Mouse (Mus musculus) kidney, postnatal 4 days (tissue): ENCODE results near the gene Tmem106c.

Experiments
- DNase-seq, 2 experiments: peaks; one replicate each; pipeline ENCODE4 v3.0.0; 2021; ENCODE audit warnings: mixed read lengths in 2 of 2

Gene Tmem106c

DNA sequence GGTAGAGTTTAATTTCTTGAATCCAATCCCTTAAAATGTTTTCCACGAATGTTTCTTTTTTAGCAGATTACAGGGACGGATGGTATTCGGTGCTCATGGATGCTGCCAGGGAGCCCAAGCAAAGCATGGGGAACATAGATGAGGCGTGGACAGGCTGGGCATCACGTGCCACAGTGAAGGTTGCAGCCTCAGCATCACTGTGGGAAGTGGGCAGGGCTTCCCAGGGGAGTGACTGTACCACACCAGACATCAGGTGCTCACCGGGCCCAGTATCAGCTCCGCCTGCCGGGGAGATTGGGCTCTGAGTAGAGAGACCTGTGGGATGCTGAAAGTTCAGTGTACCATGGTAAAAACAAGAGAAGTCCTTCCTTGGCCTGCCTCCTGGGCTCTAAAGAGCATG, 9.3 kb upstream of the Tmem106c start:
- DNase-seq, result no peak

DNA sequence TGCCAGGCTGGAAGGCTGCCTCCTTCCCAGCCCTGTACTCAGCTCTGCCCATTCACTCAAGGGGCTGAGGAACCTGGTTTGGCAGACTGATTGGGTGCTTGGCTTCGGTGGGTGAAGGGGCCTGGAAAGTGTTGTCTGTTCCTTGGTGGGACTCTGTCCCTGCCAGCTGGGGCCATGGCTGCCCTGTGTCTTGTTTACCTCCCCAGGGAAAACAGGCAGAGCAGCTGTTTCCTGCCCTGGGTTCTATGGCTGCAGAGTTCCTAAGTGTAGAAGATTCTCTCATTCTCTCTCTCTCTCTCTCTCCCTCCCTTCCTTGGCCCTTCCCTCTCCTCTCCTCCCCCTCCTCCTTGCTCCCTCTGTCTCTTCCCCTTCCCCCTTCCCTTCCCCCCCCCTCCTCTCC, 8.7 kb upstream of the Tmem106c start:
- DNase-seq, result no peak

DNA sequence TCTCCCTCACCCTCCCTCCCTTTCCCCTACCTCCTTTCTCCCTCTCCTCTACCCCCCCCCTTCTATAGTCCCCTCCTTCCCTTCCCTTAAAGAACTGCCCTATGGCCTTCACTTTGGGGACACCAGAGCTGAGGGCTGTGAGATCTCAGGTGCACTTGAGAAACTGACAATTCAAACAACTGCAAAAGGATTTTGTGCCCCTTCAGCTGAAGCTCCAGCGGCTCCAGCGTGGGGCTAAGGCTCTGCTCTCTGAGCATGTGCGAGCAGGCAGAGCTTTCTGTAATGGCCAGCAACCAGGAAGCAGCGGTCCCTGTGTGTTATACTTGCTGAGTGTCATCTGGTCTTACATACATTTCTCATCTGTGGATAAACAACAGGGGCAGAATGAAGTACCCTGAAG, 8.3 kb upstream of the Tmem106c start:
- DNase-seq, result peak in 1 of 2 experiments; percentile 39

DNA sequence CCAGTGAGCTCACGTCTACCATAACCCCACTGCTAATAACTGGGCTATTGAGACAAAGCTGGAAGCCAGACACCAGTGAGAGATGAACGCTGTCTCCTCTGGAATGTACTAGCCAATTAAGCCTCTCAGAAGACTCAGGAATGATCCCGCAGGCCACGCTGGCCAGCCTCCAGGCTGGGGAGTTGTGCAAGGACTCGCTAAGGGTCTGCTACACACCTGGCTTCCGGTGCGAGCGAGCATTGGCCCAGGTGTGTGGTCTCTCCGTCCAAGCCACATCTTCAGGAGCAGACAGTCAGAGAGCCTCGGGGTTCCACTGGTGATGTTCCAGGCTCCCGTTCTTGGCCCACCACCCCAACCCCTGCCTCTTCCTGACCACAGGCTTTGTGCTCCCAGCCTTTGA, 7.6 kb upstream of the Tmem106c start:
- no peak for DNase-seq

DNA sequence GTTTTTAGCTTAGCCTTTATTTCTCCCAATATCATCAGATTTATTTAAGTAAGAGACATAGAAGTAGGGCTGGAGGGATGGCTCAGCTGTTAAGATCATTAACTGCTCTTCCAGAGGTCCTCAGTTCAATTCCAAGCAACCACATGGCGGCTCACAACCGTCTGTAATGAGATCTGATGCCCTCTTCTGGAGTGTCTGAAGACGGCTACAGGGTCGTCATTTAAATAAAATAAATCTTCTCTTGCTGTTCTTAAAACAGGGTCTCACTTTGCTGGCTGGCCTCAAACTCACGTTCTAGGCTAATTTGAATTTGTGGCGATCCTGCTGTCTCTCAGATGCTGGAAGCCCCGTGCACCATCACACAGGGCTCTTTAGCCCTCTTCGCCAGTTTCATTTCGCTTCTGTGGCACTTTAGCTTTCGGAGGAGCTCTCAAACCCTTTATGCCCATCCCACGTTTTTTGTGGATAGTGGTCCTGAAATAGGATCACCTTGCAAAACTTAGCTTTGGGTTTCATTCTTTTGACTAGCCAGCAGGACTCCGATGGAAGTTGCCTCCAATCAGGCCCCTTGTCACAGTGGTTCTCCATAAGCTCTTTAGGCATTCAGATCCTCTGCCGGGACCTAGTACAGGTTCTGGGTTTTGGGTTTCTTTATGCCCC, 541 bp upstream of the Tmem106c start:
- DNase-seq, result no peak

DNA sequence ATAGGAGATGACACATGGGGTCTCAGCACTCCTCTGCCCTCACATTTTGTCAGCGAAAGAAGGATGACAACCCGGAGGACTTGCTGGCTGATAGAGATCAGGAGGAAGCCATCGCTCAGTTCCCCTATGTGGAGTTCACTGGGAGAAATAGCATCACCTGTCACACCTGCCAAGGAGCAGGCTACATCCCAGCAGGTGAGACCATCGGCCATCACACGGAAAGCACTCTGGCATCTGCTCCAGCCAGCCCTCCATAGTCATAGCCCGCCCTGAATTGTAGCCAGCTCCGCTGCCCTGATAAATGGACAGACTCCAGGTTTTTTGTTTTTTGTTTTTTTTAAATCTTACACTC, 812 bp downstream of the Tmem106c start:
- DNase-seq, result no peak

DNA sequence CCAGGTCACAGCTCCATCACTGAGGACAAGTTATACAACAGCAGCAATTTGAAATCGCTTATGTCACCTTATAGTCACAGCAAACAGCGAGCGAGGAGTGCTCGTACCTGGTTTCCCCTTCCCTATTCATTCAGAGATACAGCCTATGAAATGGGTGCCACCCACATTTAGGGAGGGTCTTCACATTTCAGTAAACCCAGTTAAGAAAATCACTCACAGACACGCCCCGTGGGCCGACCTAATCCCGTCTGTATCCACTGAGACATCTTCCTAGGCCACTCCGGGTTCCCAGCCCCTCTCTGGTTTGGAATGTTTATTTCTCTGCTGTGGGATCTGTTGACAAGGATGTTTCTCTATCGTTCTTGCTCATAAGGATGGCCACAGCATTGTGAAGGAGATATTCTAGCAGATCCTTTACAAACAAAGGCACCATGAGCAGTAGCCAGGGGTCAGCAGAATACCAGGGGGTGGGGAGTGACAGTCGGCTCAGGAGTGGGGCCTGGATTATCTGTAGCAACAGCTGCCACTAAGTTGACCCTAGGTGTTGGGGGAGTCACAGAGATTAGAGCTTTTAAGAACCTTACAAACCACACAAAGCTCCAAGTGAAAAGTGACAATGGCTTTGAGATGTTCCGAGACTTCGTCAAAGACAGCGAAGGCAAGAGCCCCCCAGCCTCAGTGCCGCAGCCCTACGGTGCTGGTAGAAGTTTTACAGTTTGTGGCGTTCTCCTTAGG, 1.5 kb downstream of the Tmem106c start:
- DNase-seq, result no peak

DNA sequence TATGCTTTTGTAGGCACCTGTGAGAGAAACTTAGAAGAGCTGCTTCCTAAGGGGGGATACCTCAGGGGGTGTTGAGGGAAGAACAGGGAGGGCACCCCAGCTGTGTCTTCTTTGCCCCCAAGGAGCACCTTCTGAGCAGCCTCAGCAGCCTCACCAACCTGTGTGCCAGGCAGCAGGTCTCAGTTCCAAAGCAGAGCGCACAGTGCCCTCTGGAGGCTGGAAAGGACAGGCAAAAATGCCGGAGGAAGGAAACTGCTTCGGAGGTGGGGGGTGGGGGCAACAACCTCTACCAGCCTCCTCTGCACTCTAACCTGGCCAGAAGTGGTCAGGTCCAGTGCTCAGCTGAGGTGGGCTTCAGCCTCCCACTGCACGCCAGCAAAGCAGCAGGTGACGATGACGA, 6.3 kb downstream of the Tmem106c start:
- peak; percentile 58 to 71 for DNase-seq

DNA sequence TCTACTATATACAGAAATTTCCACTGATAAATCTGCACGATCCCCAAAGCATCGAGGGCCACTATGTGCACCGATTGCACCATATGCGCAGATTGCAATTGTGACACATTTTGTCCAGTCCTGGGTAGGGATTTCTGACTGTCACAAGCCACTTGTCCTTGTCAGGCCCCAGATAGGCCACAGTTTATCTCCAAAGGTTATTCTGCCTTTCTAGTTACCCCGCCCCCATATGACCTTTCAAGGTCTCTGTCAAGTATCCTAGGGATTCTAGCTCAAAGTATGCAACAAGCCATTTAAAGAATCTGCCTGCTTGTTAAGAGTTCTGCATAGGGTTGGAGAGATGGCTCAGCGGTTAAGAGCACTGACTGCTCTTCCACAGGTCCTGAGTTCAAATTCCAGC, 8.6 kb downstream of the Tmem106c start:
- DNase-seq, result no peak

DNA sequence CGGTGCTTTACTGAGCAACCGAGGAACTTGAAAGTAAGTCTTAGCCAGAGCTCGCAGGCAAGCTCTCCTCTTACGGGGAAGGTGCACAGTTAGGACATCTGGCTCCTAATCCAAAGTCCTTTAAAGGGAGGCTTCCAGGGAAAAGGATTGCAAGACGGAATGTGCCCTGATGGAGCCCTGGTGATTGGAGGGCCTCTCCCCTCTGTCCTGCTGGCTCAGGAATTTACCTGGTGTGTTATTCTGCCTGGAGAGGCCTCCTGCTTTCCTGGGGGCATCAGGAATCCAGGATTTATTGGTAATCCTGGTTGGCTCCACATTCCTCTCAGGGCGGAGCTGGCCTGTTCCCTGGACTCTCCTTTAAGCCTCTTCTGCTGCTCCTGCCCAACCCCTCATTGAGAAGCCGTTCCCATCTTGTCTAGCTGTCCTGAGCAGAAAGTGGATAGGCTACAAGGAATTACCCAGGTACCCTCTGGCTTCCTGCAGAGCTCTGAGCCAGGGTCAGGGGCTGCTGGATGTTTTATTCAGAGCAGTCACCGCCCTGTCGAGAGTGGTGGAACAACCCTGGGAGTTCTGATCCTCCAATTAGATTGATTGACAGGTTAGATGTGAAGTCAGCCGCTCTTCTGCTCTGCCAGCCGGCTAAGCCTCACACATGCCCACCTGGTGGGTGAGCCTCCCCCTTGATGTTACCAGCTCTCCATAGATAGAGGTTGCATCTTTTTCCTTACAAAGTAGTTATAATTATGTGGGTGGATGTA, 9.4 kb downstream of the Tmem106c start:
- no peak for DNase-seq

DNA sequence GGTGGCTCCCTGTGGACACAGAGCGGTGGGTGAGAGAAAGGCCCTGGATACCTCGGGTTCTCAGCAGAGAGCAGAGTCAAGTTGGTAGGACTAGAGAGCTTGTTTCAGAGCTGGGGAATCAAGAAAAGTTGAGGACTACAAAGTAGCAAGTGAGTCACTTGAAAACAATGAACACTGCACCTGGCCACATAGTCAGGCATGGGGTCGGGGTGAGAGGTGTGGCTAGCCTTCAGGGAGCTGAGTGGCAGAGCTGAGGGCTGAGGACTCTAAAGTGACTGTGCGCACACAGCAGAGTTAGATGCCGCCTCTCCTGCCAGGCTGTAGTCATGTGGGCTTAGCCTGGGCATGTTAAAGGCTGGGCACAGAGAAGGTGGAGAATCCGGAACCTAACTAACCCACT, 17.6 kb downstream of the Tmem106c start:
- no peak for DNase-seq

DNA sequence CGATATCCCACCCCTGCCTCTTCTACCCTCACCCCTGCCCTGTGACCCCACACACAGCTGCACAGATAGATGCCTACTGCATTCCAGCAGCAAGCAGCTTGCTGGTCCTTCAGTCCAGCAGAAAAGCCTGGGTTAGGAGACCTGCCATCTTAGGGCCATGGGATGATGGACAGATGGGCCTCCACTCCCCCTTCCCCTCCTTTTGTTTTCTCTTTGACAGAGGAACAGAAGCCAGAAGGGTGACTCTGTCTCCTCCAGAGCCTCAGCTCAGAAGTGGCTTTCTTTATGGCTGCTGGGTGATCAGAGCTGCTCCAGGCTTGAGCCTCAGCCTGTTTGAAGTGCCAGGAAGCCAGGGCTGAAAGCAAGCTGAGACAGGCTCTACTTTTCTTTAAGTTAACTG, 25.5 kb downstream of the Tmem106c start:
- no peak for DNase-seq

DNA sequence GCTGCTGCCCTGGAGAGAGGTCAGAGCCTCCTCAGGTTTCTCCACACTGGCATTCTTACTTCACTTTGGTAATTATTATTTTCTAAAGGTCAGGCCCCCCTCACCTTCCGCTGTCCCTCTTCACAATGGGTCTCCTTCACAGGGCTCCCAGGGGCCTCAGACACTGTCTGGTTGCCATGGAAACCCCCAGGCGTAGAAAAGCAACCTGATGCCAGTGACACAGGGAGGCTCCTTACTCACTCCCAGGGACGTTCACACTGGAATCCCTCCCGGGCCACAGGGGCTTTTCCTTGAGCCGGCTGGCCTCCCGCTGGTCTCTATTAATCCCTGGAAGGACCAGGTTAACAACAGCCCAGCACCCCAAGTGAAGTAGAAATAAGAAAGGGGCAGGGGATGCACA, 26.1 kb downstream of the Tmem106c start:
- DNase-seq, result peak; percentile 57 to 70

DNA sequence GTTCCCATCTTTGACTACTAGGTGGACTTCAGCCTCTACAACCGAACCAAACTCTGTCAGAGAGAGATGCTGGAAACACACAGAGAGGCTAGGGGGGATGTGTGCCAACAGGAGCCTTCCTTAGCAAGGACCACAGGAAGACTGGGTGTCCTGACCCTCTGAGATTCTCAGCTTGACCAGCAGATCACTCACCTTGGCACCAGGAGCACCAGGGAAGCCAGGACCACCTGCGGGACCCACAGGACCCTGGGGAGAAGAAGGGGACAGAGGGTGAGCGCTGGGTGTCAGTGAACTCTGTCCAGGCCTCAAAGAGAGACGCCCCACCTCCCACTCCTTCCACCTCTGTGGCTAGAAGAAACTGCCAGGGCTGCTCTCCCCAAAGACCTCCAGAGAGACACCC, 26.7 kb downstream of the Tmem106c start:
- DNase-seq, result no peak

DNA sequence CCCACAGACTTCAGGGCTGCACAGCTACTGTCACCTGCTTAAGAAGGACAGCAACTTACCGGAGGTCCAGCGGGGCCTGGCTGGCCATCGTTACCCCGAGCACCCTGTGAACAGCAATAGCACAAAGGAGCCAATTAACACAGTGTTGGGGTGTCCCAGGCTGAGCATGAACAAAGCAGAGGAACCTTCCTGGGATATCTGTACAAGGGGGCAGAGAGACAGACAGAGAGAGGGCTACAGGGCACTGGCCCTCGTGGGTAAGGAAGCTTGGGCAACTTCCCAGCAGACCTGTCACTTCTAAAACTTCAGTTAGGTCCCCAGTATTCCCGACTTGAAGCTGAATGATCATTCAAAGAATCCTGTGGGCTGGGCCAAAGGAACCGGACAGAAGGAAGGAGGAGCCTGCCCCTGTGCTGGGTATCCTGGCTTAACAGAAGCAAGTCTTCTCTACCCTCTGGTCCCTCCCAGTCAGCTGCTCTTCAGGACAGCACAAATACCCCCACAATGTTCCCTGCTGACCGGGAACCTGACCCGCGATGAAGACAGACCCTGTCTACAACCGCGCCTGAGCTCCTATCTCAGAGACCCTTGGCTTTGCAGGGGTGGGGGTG, 27.4 kb downstream of the Tmem106c start:
- no peak for DNase-seq

DNA sequence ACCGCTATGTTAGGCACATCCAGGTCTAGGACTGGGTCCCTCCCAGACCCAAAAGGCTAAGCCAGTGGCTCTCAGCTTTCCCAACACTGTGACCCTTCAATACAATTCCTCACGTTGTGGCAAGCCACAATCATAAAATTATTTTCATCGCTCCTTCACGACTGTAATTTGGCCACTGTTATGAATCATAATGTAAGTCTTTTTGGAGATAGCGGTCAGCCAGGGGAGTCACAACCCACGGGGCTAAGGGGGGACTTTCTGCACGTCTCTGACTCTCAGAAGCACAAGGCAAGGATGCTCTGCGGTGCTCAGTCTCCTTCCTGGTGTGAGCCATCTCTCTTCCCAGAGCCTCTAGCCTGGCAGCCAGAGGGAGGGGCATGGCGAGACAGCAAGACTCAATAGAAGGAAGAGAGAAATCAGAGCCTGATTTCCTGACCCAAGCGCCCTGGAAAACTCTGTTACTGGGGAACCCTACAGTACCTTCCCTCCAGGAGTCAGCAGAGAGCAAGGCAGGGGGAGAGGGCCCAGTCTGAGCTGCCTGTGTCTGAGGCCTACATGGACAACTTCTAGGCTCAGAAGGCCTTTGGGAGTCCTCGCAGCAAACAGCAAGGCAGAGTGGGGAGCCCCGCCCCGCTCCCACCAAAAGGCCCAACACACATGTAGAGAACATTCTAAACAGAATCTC, 28.2 kb downstream of the Tmem106c start:
- DNase-seq, result peak; percentile 38 to 64

DNA sequence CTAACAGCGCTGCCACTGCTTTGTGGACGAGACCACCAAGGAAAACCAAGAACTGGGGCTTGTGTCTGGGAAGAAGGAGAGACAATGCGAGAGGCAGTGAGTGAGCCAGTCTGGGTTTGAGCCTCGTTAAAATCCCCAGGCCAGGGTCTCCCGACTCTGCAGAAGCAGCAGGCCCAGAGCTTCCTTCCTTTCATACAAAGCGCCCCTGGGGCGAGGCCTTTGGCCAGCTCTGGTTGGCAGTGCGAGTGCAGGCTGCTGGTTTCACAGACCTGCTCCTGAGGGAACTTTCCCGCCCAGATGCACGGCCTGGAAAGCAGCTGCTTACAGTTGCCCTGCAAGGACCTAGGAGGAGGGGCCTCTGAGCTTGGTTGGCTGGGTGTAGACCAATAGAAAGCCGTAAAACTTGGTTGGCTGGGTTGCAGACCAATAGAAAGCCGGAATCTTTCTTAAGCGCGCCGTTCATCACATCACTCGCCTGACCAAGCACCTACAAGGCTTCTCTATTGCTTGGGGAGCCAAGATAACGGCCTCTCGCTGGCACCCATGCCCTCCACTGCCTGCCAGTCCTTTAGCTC, 28.8 kb downstream of the Tmem106c start:
- peak; percentile 83 to 91 for DNase-seq

DNA sequence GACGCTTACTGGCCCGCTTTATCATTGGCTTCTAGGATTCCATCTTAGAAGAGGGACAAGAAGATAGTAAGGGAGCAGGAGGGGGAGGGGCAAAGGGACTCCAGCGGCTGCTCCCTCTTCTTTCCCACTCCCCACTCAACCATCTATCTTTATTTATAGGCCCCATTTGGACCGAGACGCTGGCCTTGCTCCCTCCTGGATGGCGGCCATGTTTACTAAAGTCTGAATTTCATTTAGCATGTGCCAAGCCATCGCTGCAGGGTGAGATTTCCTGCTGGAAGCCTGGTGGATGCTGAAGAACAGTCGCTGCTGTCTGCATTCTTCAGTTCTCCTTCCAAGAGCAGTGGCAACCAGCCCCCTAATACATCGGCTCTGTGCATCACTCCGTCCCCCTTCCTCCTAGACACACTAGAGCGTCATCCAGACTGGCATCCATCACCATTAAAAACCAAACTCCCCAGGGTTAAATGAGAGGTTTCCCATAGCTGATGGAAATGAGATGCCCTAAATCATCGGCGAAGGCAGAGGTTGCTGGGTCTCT, 32.8 kb downstream of the Tmem106c start:
- DNase-seq, result peak; percentile 57 to 61

DNA sequence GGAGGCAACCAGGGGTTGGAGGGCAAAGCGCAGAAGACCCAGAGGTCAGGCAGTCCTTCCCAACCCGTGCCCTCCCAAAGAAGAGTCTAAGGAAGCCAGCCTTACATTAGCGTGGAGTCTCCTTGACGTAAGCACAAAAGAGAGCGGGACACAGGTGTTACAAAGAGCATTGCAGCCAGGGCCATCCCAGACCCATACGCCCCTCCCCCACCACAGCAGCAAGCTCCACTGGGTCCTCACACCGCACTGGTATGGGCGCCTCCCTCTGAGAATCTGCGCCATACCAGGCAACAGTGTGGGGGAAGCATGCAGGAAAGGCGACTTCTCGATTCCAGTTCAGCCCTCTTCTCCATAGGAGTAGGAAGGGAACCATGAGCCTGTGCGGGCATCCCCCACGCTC, 35.5 kb downstream of the Tmem106c start:
- DNase-seq, result peak; percentile 48 to 63

DNA sequence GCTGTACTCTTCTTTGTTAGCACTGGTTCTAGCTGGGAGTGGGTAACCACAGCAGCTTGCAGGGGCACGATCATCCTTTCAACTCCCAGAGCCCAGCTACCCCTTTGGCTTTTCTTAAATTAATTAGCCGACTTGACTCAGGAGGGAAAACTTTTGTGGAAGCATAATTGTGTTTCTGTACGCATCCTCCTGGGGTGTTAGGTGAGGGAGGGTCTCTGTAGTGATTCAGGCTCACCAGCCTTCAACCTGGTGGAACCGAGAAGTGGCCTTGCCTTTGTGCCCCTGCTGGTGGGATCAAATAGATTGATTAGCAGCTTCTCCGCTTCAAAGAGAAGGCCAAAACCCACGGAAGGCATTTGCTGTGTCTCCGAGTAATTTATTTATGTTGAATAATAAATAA, 36.0 kb downstream of the Tmem106c start:
- DNase-seq, result no peak

DNA sequence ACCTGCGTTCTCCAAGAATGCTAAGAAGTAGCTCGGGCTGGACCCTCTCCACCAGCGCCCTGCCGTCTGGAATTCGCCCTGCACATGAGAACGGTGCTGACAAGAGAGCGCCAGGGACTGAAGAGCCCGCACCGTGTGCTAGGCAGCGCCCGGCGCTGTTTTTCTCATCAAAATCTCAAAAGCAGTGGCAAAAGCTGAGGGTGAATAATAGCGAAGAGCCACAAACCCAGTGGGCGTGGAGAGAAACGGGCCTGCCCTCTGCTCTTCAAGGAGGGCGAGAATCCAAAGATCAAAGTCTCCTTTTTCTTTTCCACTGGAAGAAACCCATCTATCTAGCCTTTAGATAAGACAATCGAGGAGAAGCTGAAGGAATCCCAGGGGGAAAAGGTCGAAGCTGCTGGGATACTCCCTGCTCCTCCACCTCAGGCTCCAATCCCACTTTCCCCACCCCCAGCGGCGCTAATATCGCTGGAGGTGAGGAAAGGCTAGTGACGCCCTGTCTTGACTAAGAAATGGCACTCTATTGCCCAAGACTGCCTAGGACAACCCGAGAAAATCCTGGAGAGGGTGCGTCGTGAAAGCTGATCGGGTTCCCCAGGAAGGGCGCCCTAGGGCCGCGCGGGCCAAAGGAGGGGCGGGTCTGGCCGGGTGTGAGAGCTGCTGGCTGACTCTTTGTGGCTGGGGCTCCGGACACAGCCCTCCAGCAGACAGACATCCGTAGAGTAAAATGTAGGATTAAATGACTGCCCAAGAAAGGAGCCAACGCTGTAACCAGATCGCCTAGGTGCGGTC, 37.5 kb downstream of the Tmem106c start:
- peak; percentile 39 to 60 for DNase-seq
